Mouse (Mus musculus) erythroid progenitor cell, adult 5-6 weeks (primary cell): ENCODE measurements around the gene Klf2. TPM values are rescaled to one million over a fixed set of nuclear protein-coding genes. Genes with fewer than 3 reads are reported as not detected.

Source experiments
- ATAC-seq: replicated peaks from 2 replicates; pipeline ENCODE4 v1.8.0; 2016; ENCODE audit warnings: moderate number of reproducible peaks, mild to moderate bottlenecking, moderate TSS enrichment, inconsistent platforms; ENCODE audit not compliant: poor library complexity, low FRiP score, severe bottlenecking
- total RNA-seq, 2 experiments: library from RNA; stranded (forward) in 1 of 2; stranded (reverse) in 1 of 2; fragments of 150-400 nt in 1 of 2; fragments of 186-747, 209-891 nt in 1 of 2; gene quantifications; 2 replicates each; pipeline versions ENCODE4 v1.2.3 to v1.2.4; 2015 to 2017; ENCODE audit warnings: low replicate concordance in 2 of 2

Gene Klf2
- total RNA-seq, 2 experiments from 2014 or later = 2.9 to 5.4 TPM

DNA sequence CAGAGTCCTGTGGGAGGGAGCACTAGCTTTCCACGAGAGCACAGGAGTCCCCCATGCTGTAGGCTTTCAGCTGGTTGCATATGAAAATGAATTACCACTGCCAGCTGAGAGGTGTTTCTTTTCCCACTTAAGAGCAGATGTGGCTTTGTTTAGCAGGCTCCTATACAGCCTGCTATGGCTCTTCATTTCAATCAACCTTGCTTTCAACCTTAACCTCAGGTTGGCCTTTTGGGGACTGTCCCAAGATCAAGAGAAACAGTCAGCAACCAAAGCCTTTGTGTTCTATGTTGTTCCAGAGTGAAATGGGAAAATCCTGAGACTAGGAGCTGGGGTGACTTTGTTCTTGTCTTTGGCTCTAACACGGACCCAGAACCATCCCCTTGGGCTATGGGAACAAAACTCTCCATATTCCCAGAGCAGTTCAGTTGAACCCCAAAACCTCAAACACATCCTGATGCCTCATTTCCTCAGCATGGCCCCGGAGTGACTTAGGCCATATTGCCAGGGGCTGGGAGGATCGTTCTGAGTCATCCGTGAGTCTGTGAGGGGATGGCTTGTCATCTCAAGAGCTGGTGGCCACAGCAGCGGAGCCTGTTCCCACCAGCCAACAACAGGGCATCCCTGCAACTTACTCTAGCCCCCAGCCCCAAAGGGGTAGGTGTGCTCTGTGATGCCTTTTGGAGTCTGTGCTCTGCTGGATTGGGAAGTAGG is 12.1 kb downstream of the Klf2 start:
- ATAC-seq = no peak

DNA sequence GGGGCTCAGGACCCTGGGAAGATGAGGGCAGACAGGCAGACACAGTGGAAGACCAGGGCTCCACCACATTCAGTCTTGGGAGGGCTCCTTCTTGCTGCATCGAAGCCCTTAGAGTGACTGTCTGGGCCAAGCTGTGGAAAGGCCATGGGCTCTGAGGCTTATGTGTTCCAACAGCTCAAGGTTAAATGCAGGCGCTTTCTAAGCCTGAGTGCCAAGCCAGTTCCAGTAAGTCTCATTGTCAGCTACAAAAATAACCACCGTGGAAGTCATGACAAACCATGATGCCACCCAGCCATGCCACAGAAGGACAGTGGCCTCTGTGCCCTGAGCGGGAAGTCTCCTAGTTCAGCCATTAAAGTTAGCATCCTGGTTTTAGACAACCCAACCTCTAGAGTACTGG is 12.8 kb downstream of the Klf2 start:
- no peak for ATAC-seq

DNA sequence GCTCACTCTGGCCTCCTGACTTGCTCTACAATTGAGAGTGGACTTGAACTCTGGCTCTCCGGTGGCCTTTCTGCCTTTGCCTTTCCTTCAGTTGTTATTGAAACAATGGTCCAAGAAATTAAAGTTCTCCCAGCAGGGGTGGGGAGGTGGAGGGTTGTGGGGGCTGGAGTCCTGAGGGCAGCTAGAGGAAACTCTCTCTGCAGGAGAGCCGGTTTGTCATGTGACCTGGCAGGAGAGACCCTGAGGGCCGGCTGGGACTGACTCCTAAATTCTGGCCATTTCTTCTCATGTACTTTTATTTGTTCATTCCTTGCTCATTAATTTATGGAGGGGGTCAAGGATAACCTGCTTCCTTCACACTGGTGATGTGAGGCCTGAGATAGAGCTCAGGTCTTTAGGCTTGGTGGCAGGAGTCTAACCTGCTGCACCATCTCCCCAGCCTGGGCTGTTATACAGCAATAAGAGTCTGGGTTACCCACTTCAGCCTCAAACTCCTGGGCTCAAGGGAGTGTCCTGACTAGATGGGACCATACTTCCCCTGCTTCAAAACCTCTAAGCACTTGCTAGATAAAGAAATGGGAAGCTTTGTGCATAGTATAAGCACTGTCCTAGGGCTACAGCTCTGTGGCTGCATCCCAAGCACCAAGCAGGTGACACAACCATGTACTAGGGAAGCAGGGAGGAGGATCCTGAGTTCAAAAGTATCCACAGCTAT is 14.8 kb downstream of the Klf2 start:
- 0 out of 2 replicates have a peak, but pooled peaks have one; percentile 25 for ATAC-seq

DNA sequence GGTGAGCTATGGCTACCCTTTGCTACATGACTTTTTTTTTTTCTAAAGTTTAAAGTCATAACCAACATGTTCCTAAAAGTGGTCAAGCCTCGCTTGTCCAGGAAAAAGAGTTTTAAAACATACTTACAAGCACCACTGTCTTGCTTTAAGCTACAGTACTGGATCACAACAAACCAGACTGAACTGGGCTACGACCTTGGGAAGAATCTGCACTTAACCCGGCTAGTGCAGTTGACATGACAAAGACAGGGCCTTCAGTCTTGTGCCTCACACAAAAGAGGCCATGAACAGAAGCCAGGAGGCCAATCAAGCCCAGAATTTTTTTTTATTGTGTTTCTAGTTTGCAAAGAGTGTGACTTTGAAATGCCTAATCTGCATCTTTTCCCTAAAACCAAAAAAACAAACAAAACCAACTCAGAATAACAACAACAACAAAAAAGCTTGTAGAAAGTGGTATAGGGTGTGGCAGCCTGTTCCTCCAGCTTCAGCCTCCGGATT is 15.4 kb downstream of the Klf2 start:
- ATAC-seq = no peak

DNA sequence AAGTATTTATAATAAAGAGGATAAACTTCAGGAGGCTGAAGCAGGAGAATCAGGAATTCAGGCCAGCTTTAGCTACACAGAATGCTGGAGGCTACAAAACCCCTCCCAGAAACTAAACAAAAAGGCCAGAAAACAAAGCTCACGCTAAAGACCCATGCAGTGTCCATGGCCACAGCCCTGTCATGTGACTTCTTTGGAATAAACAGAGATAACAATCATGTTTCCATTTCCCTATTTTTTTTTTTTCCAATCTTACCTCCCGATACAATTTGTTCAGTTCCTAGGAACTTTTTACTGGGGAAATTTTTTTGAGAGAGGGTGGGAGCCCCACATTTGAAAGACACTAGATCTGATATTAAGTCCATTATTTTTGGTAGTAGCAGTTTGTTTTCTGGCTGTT is 17.4 kb downstream of the Klf2 start:
- ATAC-seq = no peak

DNA sequence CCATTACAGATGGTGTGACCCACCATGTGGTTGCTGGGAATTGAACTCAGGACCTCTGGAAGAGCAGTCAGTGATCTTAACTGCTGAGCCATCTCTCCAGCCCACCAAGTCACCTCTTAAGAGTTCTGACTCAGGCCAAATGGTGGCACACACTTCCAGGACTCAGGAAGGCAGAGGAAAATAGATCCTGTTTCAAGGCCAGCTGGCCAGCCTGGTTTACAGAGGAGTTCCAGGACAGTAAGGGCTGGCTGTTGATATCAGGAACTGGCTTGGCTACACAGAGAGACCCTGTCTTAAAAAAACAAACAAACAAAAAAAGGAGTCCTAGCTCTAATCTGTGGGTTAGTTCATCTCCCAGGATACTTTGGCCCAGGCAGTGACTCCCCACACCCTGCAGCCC is 18.2 kb downstream of the Klf2 start:
- no peak for ATAC-seq

DNA sequence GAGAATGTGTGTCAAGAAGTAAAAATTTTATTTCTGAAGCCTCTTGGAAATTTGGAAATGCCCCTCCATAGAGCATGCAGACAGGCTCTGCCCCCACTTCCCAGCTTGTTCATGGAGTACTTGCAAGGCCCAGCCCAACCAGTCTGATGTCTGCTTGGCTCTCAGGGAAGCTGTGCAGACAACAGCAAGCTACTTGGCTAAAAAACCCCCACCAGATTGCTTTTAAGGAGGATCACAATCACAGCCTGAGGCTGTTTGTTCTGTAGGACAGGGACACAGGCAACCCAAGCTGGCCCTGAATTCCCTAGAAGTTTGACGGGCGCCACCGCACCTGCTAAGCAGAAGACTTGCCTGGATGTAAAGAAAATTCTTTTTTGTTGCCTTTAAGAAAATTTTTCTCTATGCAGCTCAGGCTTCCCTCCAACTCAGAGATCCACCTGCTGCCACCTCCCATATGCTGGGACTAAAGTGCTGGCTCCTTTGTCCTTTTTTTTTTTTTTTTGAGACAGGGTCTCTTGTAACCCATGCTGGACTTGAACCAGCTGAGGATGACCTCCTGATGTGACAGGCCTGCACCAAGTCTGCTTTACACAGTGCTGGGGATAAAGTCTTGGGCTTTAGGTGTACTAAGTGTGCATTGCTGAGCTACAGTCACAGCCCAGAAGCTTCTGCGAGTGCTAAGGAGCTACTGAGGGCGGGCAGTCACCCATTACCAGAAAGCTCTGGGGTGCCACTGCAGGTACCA is 23.9 kb downstream of the Klf2 start:
- no peak for ATAC-seq

DNA sequence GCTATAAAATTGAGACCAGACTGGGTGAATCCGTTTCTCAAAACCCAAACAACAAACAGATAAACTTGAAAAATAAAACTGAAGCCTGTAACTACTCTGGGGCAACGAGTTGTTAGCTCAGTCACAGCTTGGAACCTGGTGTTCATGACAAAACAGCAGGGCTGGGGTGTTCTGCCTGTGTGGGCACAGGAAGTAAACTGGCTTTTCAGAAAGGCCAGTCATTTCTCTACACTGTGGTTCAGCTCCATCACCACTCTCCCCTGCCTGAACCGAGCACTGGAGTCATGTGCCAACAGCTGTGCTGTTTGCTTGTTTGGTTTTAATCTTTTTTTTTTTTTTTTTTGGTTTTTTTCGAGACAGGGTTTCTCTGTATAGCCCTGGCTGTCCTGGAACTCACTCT is 24.9 kb downstream of the Klf2 start:
- ATAC-seq = no peak

DNA sequence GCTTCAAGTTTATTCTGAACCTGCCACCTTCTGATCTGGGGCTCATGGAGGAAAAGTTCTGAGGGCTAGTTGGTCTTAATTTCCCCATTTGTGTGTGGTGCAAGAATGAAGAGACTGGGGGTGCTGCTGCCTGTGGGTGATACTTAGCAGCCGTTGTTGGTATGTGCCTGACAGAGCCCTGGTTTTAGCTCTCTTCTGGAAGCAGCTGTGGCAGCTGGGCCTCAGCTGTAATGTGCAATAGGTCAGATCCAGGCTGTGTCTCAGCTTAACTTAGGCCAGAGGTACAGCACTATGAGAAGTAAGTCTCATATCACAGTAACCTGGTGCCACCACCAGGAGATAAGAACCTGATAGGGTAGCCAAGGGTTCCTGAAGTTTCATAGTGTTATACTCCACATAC is 28.7 kb downstream of the Klf2 start:
- no peak for ATAC-seq

DNA sequence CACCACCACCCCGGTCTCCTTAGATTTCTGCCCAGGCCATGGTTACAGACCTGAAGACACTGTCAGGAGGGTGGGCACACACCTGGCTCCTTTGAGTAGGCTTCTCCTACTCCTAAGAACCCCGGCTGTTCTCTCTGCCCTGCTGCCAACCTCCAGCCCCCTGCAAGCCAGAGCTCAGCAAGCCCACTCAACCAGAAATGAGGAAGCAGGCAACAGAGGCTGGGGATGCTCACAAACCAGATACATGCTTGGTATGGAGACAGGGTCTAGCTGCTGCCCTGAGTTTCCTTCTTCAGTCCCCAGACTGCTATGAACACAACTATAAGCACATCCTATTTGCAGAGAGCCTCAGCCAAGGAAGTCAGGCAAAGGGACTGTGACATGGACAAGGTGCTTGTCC is 29.3 kb downstream of the Klf2 start:
- no peak for ATAC-seq

DNA sequence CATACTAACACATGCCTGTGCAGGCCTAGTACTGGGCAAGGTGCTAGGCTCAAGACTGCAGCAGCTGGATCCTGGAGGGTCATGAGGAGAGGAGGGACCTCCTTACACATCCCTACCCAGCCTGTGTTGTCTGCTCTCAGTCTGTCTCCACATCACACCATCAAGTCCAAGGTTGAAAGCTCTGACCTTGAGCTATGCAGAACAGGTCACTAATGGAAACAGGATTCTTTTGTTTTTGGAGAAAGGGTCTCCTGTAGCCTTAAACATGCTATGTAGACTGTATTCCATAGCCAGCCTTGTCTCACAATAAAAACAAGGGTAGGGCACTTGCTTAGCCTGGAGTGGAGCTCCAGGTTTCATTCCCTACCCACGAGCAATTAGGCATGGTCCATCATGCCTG is 30.1 kb downstream of the Klf2 start:
- no peak for ATAC-seq

DNA sequence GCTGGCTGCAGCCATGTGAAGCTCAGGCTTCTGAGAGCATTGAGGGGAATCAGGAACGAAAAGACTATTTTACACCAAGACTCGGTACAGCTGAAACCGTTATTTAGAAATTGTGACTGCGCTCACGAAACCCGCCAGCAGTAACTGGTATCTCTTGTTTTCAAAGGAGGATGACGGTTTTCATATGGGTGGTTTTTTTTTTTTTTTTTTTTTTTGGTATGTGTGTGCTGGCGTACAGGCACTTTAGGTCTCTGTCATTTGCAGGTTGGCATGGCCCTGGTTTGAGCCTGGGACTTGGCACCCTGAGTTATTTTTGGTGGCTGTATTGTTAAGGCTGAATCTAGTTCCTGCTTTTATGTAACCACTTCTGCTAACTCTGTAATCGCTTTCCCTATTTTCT is 31.0 kb downstream of the Klf2 start:
- ATAC-seq = no peak

DNA sequence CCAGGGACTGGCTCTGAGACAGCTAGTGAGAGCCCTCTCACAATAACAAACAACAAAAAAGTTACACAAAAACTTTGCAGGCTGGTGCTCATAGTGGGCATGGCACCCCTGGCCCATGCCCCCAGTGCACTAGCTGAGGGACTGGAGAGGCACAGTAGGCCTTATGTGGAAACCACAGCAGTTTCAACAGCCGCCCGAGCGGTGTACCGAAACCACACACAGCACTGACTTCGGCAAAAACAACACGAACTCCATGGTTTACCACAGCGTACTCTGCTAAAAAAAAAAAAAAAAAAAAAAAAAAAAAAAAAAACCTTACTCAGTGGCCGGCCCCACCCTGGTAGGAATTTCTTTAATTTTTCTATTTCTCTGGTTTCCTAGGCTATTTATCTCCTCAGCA is 31.9 kb downstream of the Klf2 start:
- ATAC-seq = no peak

DNA sequence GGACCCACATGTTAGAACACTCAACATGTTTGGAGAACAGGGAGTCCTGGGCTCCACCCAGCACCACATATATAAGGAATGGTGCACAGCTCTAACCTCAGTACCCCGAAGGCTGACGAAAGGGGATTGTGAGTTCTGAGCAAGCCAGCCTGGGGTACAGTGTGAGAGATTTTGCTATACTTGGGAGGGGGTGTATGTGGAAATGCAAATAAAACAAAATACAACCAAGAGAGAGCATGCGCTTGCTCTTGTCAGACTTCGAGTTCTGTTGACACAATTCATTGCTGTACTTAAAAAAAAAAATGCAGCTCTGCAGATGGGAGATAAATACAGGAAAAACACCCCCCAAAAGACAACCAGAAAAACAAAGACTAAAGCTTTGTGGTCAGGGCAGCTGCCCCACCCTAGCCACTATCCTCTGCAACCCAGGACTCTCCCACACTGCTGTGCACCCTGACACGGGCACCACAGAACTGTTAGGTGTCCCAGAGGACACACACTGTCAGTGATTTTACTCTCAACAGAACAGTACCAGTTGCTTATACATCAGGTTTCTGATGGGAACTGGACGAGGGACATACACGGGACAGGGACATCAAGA is 32.7 kb downstream of the Klf2 start:
- ATAC-seq = no peak

DNA sequence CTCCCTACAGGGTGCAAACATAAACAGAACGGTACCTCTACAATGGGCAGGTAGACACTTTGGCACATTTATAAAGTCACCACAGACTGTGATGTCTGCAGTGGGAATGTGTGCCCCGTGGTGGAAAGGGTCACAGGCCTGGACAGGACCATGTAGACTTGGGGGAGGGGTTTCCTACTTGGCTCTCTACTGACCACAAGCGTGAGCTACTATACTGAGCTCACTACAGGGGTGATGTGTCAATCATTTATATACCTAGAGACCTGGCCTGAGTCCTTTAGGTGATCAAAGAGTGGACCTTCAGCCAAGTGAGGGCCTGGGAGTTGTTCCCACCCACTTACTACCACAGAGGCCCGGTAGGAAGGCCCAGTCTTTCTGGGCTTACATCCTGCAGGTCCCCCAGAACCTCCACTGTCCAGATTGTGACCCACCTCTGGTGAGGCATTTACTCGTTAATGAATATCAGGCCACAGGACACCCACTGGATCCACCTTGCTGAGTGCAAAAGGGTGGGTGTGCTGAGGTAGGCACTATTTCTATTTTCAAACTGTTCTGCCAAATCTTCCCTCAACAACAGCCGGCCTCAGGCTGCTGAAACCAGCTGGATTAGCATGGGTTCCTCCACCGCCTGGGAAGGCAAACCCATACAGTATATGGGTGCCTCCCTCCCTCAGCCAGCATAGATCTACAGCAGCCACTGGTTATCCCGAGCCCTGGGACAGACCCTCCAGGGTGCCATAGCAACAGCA is 34.3 kb downstream of the Klf2 start:
- ATAC-seq = no peak

DNA sequence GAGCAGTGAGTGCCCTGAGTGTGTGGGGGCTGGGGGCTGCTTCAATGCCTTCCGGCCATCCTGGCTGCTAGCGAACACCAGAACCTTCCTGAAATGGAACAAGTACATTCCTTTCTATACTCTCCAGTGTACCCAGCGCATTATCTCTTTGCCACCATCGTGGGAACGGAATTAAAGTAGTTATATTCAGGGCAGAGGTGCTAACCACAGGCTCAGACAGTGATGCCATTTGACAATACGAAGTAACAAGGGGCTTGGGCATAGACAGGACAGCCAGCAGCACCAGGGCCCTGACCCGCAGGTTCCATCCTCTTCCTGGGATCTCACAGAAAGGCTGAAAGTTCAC is 34.8 kb downstream of the Klf2 start:
- no peak for ATAC-seq

DNA sequence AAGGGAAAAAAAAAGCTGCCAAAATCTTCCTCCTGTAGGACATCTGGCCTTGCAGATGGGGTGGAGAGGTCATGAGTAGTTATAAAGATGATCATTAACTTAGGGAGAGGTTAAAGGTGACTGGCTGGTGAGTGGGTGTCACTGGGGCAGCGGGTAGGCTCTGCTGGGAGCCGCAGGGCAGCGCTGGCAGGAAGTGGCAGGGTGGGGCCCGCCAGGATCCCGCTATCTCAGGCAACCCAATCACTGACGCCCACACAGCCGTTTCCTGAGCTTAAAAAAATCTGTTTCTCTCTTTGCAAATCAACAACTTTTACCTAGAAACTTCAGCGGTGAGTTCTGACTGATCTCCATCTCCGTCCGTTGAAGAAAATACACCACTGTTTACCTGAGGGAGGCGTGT is 35.4 kb downstream of the Klf2 start:
- 0 out of 2 replicates have a peak, but pooled peaks have one; percentile 56 for ATAC-seq

DNA sequence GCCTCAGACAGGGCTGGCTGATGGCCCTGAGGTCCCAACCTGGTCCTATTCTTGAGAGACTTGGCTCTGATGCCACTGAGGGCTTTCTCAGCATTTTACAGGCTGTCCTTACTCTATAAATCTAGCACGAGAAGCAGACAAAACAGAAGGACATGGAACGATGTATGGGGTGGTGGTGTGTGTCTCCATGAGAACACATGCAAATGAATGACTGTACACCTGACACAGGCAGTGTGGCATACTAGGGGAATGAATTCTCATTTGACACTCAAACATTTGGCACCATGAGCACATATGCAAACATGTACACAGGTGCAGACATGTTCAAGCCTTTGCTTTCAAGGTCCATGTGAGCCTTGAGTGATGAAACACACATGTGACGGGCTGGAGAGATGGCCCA is 37.8 kb downstream of the Klf2 start:
- ATAC-seq = no peak

DNA sequence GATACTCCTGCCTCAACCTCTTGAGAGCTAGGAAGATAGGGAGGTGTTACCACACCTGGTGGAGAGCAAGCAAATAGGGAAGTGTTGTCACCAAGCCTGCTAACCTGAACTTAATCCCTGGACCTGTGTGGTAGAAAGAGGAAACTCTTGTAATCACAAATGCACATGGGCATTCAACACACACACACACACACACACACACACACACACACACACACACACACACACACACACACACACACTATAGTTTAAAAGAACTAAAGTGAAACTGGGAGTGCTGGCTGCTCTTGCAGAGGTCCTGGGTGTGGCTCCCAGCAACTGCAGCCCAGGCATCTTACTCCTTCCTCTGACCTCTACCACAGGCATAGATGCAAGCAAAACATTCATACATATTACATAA is 41.3 kb downstream of the Klf2 start:
- ATAC-seq = no peak

DNA sequence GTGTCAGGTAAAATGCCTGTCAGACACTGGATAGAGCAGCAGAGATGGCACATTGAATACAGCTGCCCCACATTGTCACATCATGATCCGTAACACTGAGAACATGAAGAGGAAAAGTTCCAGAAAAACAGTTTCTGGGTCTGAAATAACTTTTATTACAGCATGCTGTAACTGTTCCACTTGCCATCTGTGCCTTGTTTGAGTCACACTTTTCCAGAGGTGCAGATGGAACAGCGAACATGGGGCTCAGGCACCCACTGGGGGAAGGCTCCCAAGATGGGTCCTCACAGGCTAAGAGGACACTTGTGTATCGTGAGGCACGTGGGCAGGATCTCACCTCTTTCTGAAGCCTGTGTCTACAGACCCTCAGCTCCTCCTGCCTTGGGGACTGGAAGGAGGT is 43.9 kb downstream of the Klf2 start:
- ATAC-seq = no peak
